Mouse (Mus musculus) kidney, adult 8-10 months (tissue): ENCODE measurements around the gene Wif1.

Experiments used
- DNase-seq, 2 experiments: peaks; one replicate each; pipeline ENCODE4 v3.0.0; 2022

Wif1 gene

DNA sequence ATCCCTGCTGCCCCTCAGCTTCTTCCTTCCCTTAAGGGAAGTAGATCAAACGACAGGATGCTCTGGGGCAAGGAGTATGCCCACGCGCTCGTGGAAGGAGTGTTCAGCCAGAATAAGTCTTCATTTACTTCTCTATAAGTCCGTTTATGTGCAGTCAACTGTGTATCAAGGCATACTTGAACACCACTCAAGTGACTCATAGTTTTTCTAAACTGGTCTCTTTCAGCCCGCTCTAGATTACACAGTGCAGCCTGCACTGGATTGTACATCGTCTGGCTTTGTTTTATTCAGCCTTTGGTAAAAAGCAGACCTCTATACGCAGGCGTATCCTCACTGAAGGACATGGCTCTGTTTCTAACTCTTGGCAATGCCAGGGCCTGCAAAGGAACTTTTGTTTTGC is 46.7 kb downstream of the Wif1 start:
- DNase-seq = no peak

- no peak for DNase-seq
Measured at GRCm38 (mm10) chr10:121082881-121083280, 49.1 kb downstream of the Wif1 start.

- DNase-seq = no peak
Measured at GRCm38 (mm10) chr10:121083512-121083911, 49.8 kb downstream of the Wif1 start.

DNA sequence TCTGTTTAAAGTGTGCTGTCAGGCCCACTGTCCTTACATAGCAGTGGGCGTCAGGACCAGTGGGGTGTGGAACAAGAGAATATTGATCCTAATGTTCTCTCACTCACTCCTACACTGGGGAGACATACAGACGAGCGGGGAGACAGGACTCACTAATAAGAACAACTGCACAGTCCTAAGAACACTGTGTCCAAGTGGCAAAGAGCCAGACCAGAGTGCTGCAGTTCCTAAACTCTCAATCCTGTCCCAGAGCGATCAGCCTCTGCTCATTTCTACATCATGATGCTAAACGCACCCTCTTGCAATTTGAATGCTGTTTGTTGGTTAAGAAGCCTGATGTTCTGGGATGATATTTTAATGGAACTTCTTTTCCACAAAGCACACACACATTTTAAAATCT is 54.9 kb downstream of the Wif1 start:
- DNase-seq = no peak

- peak; percentile 10 for DNase-seq
Measured at GRCm38 (mm10) chr10:121089312-121089711, 55.6 kb downstream of the Wif1 start.

DNA sequence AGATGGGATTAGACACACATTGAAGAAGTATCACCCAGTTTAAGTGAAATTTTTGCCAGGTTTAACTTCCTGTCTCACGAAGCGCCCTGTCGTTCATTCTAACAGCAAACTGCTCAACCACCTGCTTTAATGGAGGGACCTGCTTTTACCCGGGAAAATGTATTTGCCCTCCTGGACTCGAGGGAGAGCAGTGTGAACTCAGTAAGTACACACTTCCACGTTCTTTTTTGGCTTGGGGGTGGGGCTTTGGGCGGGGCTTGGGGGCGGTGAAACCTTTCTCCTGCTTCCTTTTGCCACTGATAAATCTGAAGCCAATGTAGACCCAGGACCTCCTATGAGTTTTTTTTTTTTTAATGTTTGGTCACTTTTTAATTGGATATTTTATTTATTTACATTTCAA is 56.2 kb downstream of the Wif1 start:
- no peak for DNase-seq

- DNase-seq = no peak
Measured at GRCm38 (mm10) chr10:121095948-121096347, 62.2 kb downstream of the Wif1 start.

DNA sequence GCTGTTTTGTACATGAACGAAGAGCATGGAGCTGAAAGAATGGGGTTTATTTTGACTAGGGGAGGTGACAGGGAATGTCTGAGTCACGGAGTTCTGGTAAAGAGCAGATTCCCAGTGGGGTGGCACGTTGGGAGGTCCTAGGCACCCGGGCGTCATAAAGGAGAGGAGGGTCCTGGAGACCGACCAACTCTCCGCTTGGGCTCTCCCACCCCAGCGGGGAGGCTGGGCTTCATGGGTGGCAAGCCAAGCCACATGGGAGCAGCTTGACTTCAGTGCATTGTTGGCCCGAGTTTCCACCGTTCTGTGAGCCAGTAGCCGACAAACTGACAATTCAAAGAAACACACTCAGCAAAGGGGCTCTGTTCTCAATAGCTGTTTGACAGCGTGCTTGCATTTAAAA is 64.5 kb downstream of the Wif1 start:
- no peak for DNase-seq

GRCm38 (mm10) chr10:121099658-121100057 is 65.9 kb downstream of the Wif1 start:
- DNase-seq = no peak

DNA sequence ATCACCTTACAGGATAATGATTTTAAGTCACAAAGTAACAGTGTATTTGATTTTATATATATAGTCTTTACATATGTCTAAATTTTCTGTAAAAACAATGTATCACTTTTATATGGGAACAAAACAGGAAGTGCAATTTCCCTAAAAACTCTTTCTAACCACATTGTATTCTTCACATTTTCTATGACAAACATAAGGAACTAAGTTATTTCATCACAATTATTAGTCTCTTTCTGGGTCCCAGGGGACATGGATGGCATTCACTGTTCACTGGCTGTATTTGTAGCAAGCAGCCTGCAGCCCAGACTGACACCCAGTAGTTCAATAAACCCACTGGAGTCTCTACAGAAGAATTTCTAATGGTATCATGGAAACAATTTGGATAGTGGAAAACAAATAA is 82.4 kb downstream of the Wif1 start:
- no peak for DNase-seq

GRCm38 (mm10) chr10:121116636-121117035 is 82.9 kb downstream of the Wif1 start:
- DNase-seq = no peak

DNA sequence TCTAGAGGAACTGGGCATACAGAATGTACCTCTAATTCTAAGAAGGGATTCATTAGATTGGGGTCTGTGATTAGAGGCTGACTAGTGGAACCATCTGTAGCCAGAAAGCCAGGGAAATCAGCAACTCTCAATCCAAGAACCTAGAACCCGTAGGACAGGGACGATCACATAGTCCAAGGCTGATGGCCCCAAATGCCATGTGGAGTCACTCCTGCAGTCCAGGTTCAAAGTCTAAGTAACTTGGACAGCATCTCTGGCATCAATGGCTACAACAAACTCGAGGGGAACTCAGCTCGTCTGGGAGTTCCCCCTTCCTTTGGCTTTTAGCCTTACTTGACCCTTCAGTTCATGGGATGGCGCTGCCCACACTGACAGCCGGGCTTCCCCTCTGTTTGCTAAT is 87.0 kb downstream of the Wif1 start:
- DNase-seq = no peak

DNA sequence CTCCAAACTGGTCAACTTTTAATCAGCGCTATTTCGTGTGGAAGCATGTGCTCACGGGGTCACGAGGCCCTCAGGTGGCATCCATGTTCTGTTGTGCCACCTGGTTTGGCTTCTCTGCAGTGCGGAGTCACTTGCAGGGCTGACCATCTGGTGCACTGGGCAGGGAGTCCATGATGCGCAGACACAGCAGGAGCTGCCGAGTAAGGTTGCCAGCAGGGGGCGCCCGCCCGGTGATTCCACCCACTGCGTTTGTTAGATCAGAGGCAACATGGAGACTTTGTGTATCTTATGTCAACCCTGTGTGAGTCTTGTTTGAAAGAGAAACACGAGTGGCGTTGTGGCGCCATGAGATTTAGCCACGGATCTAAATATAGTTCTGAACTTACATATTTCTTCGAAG is 90.7 kb downstream of the Wif1 start:
- DNase-seq = peak; percentile 2 to 41

GRCm38 (mm10) chr10:121129000-121129925 is 95.5 kb downstream of the Wif1 start:
- no peak for DNase-seq
